Mouse (Mus musculus): ENCODE measurements around the gene Celf1. TPM values are rescaled to one million over a fixed set of nuclear protein-coding genes. Genes with fewer than 3 reads are reported as not detected.
A peak's percentile ranks its signal among the peaks of the same experiment; 100 is the strongest.

Celf1 gene
- total and polyA plus RNA-seq, 3 experiments: 46.2 to 212 (median 82.3) TPM

DNA sequence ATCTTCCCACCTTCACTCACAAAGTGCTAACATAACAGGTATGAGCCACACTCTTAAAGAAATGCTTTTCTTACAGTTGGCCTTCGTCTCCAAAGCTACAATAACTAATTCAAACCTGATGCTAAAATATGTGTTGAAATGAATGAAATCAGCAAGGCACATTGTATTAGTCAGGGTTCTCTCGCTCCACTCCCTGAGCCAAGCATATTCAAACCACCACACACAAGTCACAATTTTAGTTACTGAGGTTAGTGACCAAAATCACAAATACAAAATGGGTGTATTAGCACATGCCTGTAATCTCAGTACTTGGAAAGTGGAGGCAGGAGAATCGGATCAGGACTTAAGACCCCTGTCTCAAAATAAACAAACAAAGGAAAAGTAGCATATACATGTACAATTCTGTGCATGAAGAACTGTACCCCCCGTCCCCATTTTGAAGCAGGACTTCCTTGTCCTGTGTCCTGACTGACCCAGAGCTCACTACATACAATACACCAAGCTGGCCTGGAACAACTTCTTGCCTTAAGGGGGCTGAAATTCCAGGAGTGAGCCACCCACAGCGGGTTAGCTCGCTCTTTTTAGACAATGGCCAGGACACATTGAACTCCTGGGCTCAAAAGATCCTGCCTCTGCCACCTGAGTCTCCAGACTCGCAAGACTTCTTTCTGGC is 23.5 kb upstream of the Celf1 start:
- peak; percentile 70 for DNase-seq (ENCODE audit: low read depth, low spot score)
- Histone ChIP-seq H3K9me3 (replicated peaks; ENCODE audit: insufficient read depth, low read length) (no peaks in the 10 kb centered on the region), H3K27ac (ENCODE audit: control insufficient read depth, low read depth, low read length) (peak overlapping the region; percentile 60), H3K4me1 (ENCODE audit: control insufficient read depth in 1 of 2, insufficient read depth in 2 of 2, low read length in 2 of 2) (peaks cover 0 to 5% of the 10 kb centered on the region in 2 experiments; a peak in 3 of 4 replicates), H3K4me3 (ENCODE audit: control insufficient read depth in 1 of 2, insufficient read depth in 1 of 2, low read depth in 2 of 2, low read length in 2 of 2) (peak overlapping the region; percentile 61 to 95), H3K79me2 (ENCODE audit: control insufficient read depth, insufficient read depth, low read length, poor library complexity) (peaks cover 31% of the 10 kb centered on the region), H3K9ac (ENCODE audit: control insufficient read depth, low read depth, low read length, poor library complexity, severe bottlenecking) (peak overlapping the region; percentile 93), H3K27me3 (ENCODE audit: control insufficient read depth in 1 of 2, insufficient read depth in 2 of 2, low read length in 2 of 2) (no peaks in the 10 kb centered on the region), H3K36me3 (ENCODE audit: control insufficient read depth in 1 of 2, insufficient read depth in 2 of 2, low read length in 2 of 2) (peaks cover 0 to 15% of the 10 kb centered on the region in 2 experiments; a peak in 3 of 4 replicates)
- TF ChIP-seq SIN3A (IDR thresholded peaks at IDR 0.05; ENCODE audit: low read length): peak; percentile 22; the same call in 1 of the 2 replicates
- no peak; the same call in 1 of the 2 replicates for TF ChIP-seq TCF12 (IDR thresholded peaks at IDR 0.05; ENCODE audit: low read depth, low read length)
- TF ChIP-seq MAZ (IDR thresholded peaks at IDR 0.05; ENCODE audit: low read depth, low read length): no peak
- no peak for TF ChIP-seq ETS1 (IDR thresholded peaks at IDR 0.05; ENCODE audit: low read depth, low read length)
- peak; percentile 55 for TF ChIP-seq NELFE (IDR thresholded peaks at IDR 0.05; ENCODE audit: low read depth, low read length)
- peak; percentile 2; the same call in 1 of the 2 replicates for TF ChIP-seq ZMIZ1 (IDR thresholded peaks at IDR 0.05; ENCODE audit: low read depth, low read length)
- TF ChIP-seq ELF1 (IDR thresholded peaks at IDR 0.05; ENCODE audit: low read depth, low read length): 0 out of 2 replicates have a peak, but pooled peaks have one; percentile 24
- 0 out of 2 replicates have a peak, but pooled peaks have one; percentile 9 for TF ChIP-seq RCOR1 (IDR thresholded peaks at IDR 0.05; ENCODE audit: low read depth, low read length)
- TF ChIP-seq CHD1 (IDR thresholded peaks at IDR 0.05; ENCODE audit: low read depth, low read length): peak; percentile 62; the same call in 1 of the 2 replicates
- TF ChIP-seq MXI1 (IDR thresholded peaks at IDR 0.05; ENCODE audit: low read depth, low read length): peak; percentile 27; the same call in 1 of the 2 replicates
- TF ChIP-seq POLR2A (IDR thresholded peaks at IDR 0.05; ENCODE audit: control insufficient read depth in 1 of 2, insufficient read depth in 1 of 2, low read depth in 1 of 2, low read length in 2 of 2, poor library complexity in 1 of 2): no peak
- no peak; the same call in 1 of the 2 replicates for TF ChIP-seq HCFC1 (IDR thresholded peaks at IDR 0.05; ENCODE audit: low read depth, low read length)

DNA sequence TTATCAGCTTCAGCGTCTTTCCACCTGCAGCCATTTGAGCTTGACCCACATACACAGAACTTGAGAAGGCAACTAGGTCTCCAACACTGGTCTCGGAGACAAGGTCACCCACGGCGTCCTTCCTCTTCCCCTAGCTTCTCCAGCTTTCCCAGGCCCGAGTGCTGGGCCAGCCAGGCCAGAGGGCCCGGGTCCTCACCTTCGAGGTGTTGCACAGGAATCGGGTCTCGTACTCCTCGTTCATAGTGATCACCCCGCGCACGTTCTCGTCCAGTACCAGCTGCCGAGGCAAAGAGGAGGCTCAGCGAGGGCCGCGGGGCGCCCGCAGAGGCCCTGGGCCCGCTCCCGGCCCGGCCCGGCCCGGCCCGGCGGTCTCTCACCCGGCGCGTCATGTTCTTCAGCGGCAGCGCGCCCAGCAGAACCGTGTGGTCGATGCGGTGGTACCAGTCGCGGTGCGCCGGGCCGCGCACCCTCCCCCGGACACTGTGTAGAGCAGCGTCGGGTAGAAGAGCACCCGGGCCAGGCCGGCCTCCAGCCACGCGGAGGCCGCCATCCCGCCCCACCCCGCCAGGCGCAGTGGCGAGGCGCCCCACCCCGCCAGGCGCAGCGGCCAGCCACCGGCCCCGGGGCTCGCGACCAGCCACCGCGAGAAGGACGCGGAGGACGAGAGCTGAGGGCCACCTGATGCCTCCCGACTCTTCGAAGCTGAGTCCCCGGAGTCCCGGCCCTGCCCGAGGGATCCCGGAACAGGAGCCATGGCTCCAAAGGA is 22.8 kb upstream of the Celf1 start:
- H3K9me3 ChIP-seq (replicated peaks; ENCODE audit: insufficient read depth, low read length): no peaks in the 10 kb centered on the region
- peak; percentile 64 for DNase-seq (ENCODE audit: low read depth, low spot score)
- H3K79me2 ChIP-seq (ENCODE audit: control insufficient read depth, insufficient read depth, low read length, poor library complexity): peaks cover 31% of the 10 kb centered on the region
- H3K27me3 ChIP-seq (ENCODE audit: control insufficient read depth in 1 of 2, insufficient read depth in 2 of 2, low read length in 2 of 2): no peaks in the 10 kb centered on the region
- peak overlapping the region; percentile 93 for H3K9ac ChIP-seq (ENCODE audit: control insufficient read depth, low read depth, low read length, poor library complexity, severe bottlenecking)
- peak overlapping the region; percentile 60 for H3K27ac ChIP-seq (ENCODE audit: control insufficient read depth, low read depth, low read length)
- peak; percentile 88; the same call in 1 of the 2 replicates for TF ChIP-seq UBTF (IDR thresholded peaks at IDR 0.05; ENCODE audit: borderline replicate concordance, insufficient read depth, low read depth, low read length)
- TF ChIP-seq POLR2A (IDR thresholded peaks at IDR 0.05; ENCODE audit: control insufficient read depth in 1 of 2, insufficient read depth in 1 of 2, low read depth in 1 of 2, low read length in 2 of 2, poor library complexity in 1 of 2): peak; percentile 59 to 88; a peak in 3 of 4 replicates
- TF ChIP-seq CHD1 (IDR thresholded peaks at IDR 0.05; ENCODE audit: low read depth, low read length): no peak; the same call in 1 of the 2 replicates
- no peak for TF ChIP-seq ZKSCAN1 (IDR thresholded peaks at IDR 0.05; ENCODE audit: low read depth, low read length)
- TF ChIP-seq MAZ (IDR thresholded peaks at IDR 0.05; ENCODE audit: low read depth, low read length): peak; percentile 3; the same call in 1 of the 2 replicates
- peak; percentile 37; the same call in 1 of the 2 replicates for TF ChIP-seq SIN3A (IDR thresholded peaks at IDR 0.05; ENCODE audit: low read length)
- TF ChIP-seq HCFC1 (IDR thresholded peaks at IDR 0.05; ENCODE audit: low read depth, low read length): 0 out of 2 replicates have a peak, but pooled peaks have one; percentile 42
- 0 out of 2 replicates have a peak, but pooled peaks have one; percentile 39 for TF ChIP-seq GATA1 (IDR thresholded peaks at IDR 0.05; ENCODE audit: low read depth, low read length)
- H3K36me3 ChIP-seq (ENCODE audit: control insufficient read depth in 1 of 2, insufficient read depth in 2 of 2, low read length in 2 of 2): peaks cover 0 to 15% of the 10 kb centered on the region in 2 experiments; a peak in 3 of 4 replicates
- peaks cover 0 to 5% of the 10 kb centered on the region in 2 experiments; a peak in 3 of 4 replicates for H3K4me1 ChIP-seq (ENCODE audit: control insufficient read depth in 1 of 2, insufficient read depth in 2 of 2, low read length in 2 of 2)
- peak overlapping the region; percentile 61 to 95 for H3K4me3 ChIP-seq (ENCODE audit: control insufficient read depth in 1 of 2, insufficient read depth in 1 of 2, low read depth in 2 of 2, low read length in 2 of 2)

All from MEL (cell line).